Mouse (Mus musculus): ENCODE measurements around the gene Frmd4a.

DNA sequence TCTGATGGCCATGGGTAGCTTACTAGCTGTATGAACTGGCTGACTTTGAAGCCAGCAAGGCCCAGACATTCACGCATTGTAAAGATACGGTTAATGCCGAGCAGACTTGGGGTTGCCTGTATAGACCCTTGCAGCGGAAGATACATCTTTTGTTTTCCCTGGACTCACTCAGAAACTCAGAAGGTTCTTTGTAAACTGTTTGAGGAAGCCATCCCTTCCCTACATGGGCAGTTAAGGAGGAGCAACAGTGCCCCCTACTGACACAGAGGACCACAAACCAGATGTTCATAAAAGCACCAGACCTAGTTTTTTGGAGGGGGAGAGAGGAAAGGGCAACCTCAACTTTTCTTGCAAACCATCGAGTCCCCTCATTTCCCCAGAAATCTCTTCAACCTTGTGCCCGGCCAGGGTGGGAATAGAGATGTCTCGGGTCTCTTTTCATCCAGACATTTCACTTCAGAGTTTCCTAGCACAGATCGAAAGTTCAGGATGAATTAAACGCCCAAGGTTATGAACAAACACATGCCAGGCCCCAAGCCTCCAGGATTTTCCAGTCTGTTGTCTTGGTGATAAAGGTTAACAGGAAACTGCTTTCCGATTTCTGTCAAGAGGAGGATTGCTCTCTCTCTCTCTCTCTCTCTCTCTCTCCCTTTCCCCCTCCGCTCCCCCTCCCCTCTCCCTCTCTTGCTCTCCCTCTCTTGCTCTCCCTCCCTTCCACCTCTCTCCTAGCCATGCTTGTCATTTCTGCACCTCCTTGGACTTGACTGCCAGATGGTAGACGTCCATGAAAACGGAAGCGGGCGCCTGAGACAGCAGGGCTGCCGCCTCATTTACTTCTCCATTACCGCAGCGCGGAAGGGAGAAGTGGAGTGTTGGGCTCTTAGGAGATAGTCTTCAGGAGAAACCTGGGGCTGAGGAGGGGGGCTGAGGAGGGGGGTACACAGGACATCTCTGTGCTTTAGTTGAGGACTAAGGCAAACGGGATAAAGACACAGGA, 475.3 kb downstream of the Frmd4a start:
- TF ChIP-seq CTCF (conservative IDR thresholded peaks at IDR 0.05; ENCODE audit: low read length) (peak; percentile 53), POU5F1 (IDR thresholded peaks at IDR 0.05; ENCODE audit: borderline replicate concordance, low read length) (no peak), NANOG (IDR thresholded peaks at IDR 0.05; ENCODE audit: borderline replicate concordance, low read length) (no peak)
